Mouse (Mus musculus): Measurements from ENCODE around the gene Rbfox3. TPM values are rescaled to one million over a fixed set of nuclear protein-coding genes. Genes with fewer than 3 reads are reported as not detected.

Gene Rbfox3
- polyA plus RNA-seq, 1 experiment from 2014 or later: 0.76 TPM

DNA sequence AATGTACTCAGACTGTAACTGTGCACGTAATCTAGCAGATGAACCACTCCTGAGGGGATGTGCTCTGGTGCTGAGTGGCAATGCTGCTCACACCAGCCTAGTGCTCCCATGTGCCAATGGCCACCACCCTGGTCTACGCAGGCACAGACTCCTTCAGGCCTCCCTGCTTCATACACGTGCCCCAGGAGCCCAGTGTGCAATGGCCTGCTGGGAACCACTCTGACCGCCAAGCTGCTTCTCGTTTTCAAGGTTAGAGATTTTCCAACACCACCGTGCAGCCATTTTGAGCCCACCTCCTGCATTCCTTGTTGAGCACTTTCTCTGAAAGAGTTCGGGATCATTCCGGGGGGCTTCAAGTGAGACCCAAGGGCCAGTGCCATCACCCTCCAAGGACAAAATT, 50.6 kb downstream of the Rbfox3 start:
- ATAC-seq (ENCODE audit: low FRiP score, low TSS enrichment) (no peak), DNase-seq (ENCODE audit: low spot score) (no peak)
- TF ChIP-seq EP300 (optimal IDR thresholded peaks at IDR 0.05) (no peak), CTCF (IDR thresholded peaks at IDR 0.05; ENCODE audit: low read depth) (no peak)
- no peak overlapping the region for H3K27ac ChIP-seq (replicated peaks)
- H3K4me1 ChIP-seq (replicated peaks; ENCODE audit: control insufficient read depth, insufficient read depth): no peaks in the 10 kb centered on the region
- 85% methylated on average over 8 of the region's 8 CpGs for WGBS
- no peak overlapping the region for H3K4me3 ChIP-seq (ENCODE audit: low read depth, low read length)
- no peak overlapping the region for H3K9ac ChIP-seq (ENCODE audit: low read length)
- H3K27me3 ChIP-seq (ENCODE audit: control insufficient read depth, insufficient read depth, low read length): no peaks in the 10 kb centered on the region
- H3K36me3 ChIP-seq (ENCODE audit: control insufficient read depth, insufficient read depth, low read length): no peaks in the 10 kb centered on the region
- H3K9me3 ChIP-seq (ENCODE audit: control insufficient read depth, low read length): no peaks in the 10 kb centered on the region
- H3K4me2 ChIP-seq (replicated peaks; ENCODE audit: low read depth): no peak overlapping the region

DNA sequence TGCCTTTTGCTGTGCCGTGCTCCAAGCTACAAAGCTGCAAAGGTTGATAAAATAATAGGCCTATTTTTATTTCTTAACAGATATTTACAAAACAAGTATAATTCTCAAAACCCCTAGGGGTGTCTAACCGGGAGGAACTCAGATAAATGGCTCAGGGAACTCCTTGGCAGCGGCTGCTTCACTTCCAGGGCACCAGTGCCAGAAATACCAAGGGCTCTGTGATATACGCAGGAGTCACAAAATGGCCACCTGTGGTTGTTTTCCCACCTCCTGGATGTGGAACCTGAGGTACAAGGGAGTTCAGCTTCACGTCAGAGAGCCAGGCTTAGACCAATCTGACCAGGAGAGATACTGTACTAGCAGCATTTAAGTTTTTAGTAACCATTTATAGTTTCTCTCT, 51.6 kb downstream of the Rbfox3 start:
- no peak overlapping the region for H3K4me3 ChIP-seq (ENCODE audit: low read depth, low read length)
- no peak overlapping the region for H3K27ac ChIP-seq (replicated peaks)
- H3K9ac ChIP-seq (ENCODE audit: low read length): no peak overlapping the region
- H3K4me1 ChIP-seq (replicated peaks; ENCODE audit: control insufficient read depth, insufficient read depth): no peaks in the 10 kb centered on the region
- DNase-seq (ENCODE audit: low spot score): no peak
- no peak overlapping the region for H3K4me2 ChIP-seq (replicated peaks; ENCODE audit: low read depth)
- no peak for TF ChIP-seq CTCF (IDR thresholded peaks at IDR 0.05; ENCODE audit: low read depth)
- TF ChIP-seq EP300 (optimal IDR thresholded peaks at IDR 0.05): no peak
- no peaks in the 10 kb centered on the region for H3K9me3 ChIP-seq (ENCODE audit: control insufficient read depth, low read length)
- WGBS: 62% methylated on average over 5 of the region's 5 CpGs
- no peaks in the 10 kb centered on the region for H3K36me3 ChIP-seq (ENCODE audit: control insufficient read depth, insufficient read depth, low read length)
- ATAC-seq (ENCODE audit: low FRiP score, low TSS enrichment): no peak
- no peaks in the 10 kb centered on the region for H3K27me3 ChIP-seq (ENCODE audit: control insufficient read depth, insufficient read depth, low read length)

GRCm38 (mm10) chr11:118858305-118858704, 53.1 kb downstream of the Rbfox3 start:
- no peak overlapping the region for H3K9ac ChIP-seq (ENCODE audit: low read length)
- H3K27ac ChIP-seq (replicated peaks): no peak overlapping the region
- H3K4me1 ChIP-seq (replicated peaks; ENCODE audit: control insufficient read depth, insufficient read depth): no peaks in the 10 kb centered on the region
- H3K9me3 ChIP-seq (ENCODE audit: control insufficient read depth, low read length): no peaks in the 10 kb centered on the region
- TF ChIP-seq CTCF (IDR thresholded peaks at IDR 0.05; ENCODE audit: low read depth): no peak
- no peak for TF ChIP-seq EP300 (optimal IDR thresholded peaks at IDR 0.05)
- WGBS: 77% methylated on average over 11 of the region's 11 CpGs
- H3K27me3 ChIP-seq (ENCODE audit: control insufficient read depth, insufficient read depth, low read length): no peaks in the 10 kb centered on the region
- H3K4me2 ChIP-seq (replicated peaks; ENCODE audit: low read depth): no peak overlapping the region
- H3K4me3 ChIP-seq (ENCODE audit: low read depth, low read length): no peak overlapping the region
- H3K36me3 ChIP-seq (ENCODE audit: control insufficient read depth, insufficient read depth, low read length): no peaks in the 10 kb centered on the region
- ATAC-seq (ENCODE audit: low FRiP score, low TSS enrichment) (no peak), DNase-seq (ENCODE audit: low spot score) (no peak)

GRCm38 (mm10) chr11:118851391-118851790, 60.0 kb downstream of the Rbfox3 start:
- no peak overlapping the region for H3K4me3 ChIP-seq (ENCODE audit: low read depth, low read length)
- H3K4me2 ChIP-seq (replicated peaks; ENCODE audit: low read depth): no peak overlapping the region
- ATAC-seq (ENCODE audit: low FRiP score, low TSS enrichment) (no peak; the same call in 1 of the 2 replicates), DNase-seq (ENCODE audit: low spot score) (peak; percentile 25)
- 47% methylated on average over 6 of the region's 6 CpGs for WGBS
- no peaks in the 10 kb centered on the region for H3K36me3 ChIP-seq (ENCODE audit: control insufficient read depth, insufficient read depth, low read length)
- H3K4me1 ChIP-seq (replicated peaks; ENCODE audit: control insufficient read depth, insufficient read depth): no peaks in the 10 kb centered on the region
- TF ChIP-seq EP300 (optimal IDR thresholded peaks at IDR 0.05) (no peak), CTCF (IDR thresholded peaks at IDR 0.05; ENCODE audit: low read depth) (no peak)
- no peak overlapping the region for H3K9ac ChIP-seq (ENCODE audit: low read length)
- H3K9me3 ChIP-seq (ENCODE audit: control insufficient read depth, low read length): no peaks in the 10 kb centered on the region
- no peaks in the 10 kb centered on the region for H3K27me3 ChIP-seq (ENCODE audit: control insufficient read depth, insufficient read depth, low read length)
- H3K27ac ChIP-seq (replicated peaks): no peak overlapping the region

- no peak overlapping the region for H3K27ac ChIP-seq (replicated peaks)
- 74% methylated on average over 7 of the region's 7 CpGs for WGBS
- H3K27me3 ChIP-seq (ENCODE audit: control insufficient read depth, insufficient read depth, low read length): no peaks in the 10 kb centered on the region
- H3K4me3 ChIP-seq (ENCODE audit: low read depth, low read length): no peak overlapping the region
- DNase-seq (ENCODE audit: low spot score) (no peak), ATAC-seq (ENCODE audit: low FRiP score, low TSS enrichment) (no peak)
- H3K9ac ChIP-seq (ENCODE audit: low read length): no peak overlapping the region
- TF ChIP-seq CTCF (IDR thresholded peaks at IDR 0.05; ENCODE audit: low read depth): no peak
- no peak for TF ChIP-seq EP300 (optimal IDR thresholded peaks at IDR 0.05)
- no peaks in the 10 kb centered on the region for H3K36me3 ChIP-seq (ENCODE audit: control insufficient read depth, insufficient read depth, low read length)
- H3K4me1 ChIP-seq (replicated peaks; ENCODE audit: control insufficient read depth, insufficient read depth): no peaks in the 10 kb centered on the region
- no peak overlapping the region for H3K4me2 ChIP-seq (replicated peaks; ENCODE audit: low read depth)
- H3K9me3 ChIP-seq (ENCODE audit: control insufficient read depth, low read length): no peaks in the 10 kb centered on the region
Measured at GRCm38 (mm10) chr11:118847986-118848385, 63.4 kb downstream of the Rbfox3 start.

GRCm38 (mm10) chr11:118840992-118841391, 70.4 kb downstream of the Rbfox3 start:
- H3K27ac ChIP-seq (replicated peaks): no peak overlapping the region
- H3K4me1 ChIP-seq (replicated peaks; ENCODE audit: control insufficient read depth, insufficient read depth): no peaks in the 10 kb centered on the region
- H3K4me3 ChIP-seq (ENCODE audit: low read depth, low read length): no peak overlapping the region
- no peak overlapping the region for H3K9ac ChIP-seq (ENCODE audit: low read length)
- 85% methylated on average over 5 of the region's 5 CpGs for WGBS
- H3K4me2 ChIP-seq (replicated peaks; ENCODE audit: low read depth): no peak overlapping the region
- no peak for DNase-seq (ENCODE audit: low spot score)
- H3K27me3 ChIP-seq (ENCODE audit: control insufficient read depth, insufficient read depth, low read length): no peaks in the 10 kb centered on the region
- no peaks in the 10 kb centered on the region for H3K36me3 ChIP-seq (ENCODE audit: control insufficient read depth, insufficient read depth, low read length)
- TF ChIP-seq CTCF (IDR thresholded peaks at IDR 0.05; ENCODE audit: low read depth) (no peak), EP300 (optimal IDR thresholded peaks at IDR 0.05) (no peak)
- H3K9me3 ChIP-seq (ENCODE audit: control insufficient read depth, low read length): no peaks in the 10 kb centered on the region
- no peak for ATAC-seq (ENCODE audit: low FRiP score, low TSS enrichment)

Measured in stomach, postnatal 0 days (tissue).